Mouse (Mus musculus): ENCODE measurements around the gene Heatr1. TPM values are rescaled to one million over a fixed set of nuclear protein-coding genes. Genes with fewer than 3 reads are reported as not detected.

The Heatr1 gene
- polyA plus RNA-seq, 2 experiments = 10.9 to 13.5 TPM

- Histone ChIP-seq H3K4me2 (ENCODE audit: low read depth) (no peak overlapping the region), H3K9ac (replicated peaks) (no peak overlapping the region), H3K27me3 (ENCODE audit: control insufficient read depth, insufficient read depth, low read length) (no peaks in the 10 kb centered on the region), H3K9me3 (ENCODE audit: control insufficient read depth, low read length) (no peaks in the 10 kb centered on the region), H3K4me1 (replicated peaks; ENCODE audit: control insufficient read depth in 2 of 2, insufficient read depth in 2 of 2, low read length in 1 of 2) (no peaks in the 10 kb centered on the region), H3K4me3 (ENCODE audit: insufficient read depth in 1 of 2, low read depth in 2 of 2, low read length in 2 of 2) (no peak overlapping the region), H3K36me3 (replicated peaks; ENCODE audit: control insufficient read depth, insufficient read depth, low read depth) (peaks cover 45% of the 10 kb centered on the region), H3K27ac (no peak overlapping the region)
- WGBS (ENCODE audit: insufficient replicate concordance) = 78% methylated on average over 9 of the region's 9 CpGs
- ATAC-seq (ENCODE audit: insufficient read depth) (no peak), DNase-seq (ENCODE audit: low read depth in 3 of 3, low spot score in 3 of 3) (no peak)
- TF ChIP-seq EP300 (IDR thresholded peaks at IDR 0.05; ENCODE audit: low read depth) (no peak), CTCF (IDR thresholded peaks at IDR 0.05; ENCODE audit: low read depth) (no peak)
Observed at GRCm38 (mm10) chr13:12420596-12420995, 25.8 kb downstream of the Heatr1 start.

- Histone ChIP-seq H3K9ac (replicated peaks) (no peak overlapping the region), H3K4me1 (replicated peaks; ENCODE audit: control insufficient read depth in 2 of 2, insufficient read depth in 2 of 2, low read length in 1 of 2) (no peaks in the 10 kb centered on the region), H3K9me3 (ENCODE audit: control insufficient read depth, low read length) (no peaks in the 10 kb centered on the region), H3K36me3 (replicated peaks; ENCODE audit: control insufficient read depth, insufficient read depth, low read depth) (peaks cover 28% of the 10 kb centered on the region), H3K4me2 (ENCODE audit: low read depth) (no peak overlapping the region), H3K27me3 (ENCODE audit: control insufficient read depth, insufficient read depth, low read length) (no peaks in the 10 kb centered on the region), H3K27ac (no peak overlapping the region), H3K4me3 (ENCODE audit: insufficient read depth in 1 of 2, low read depth in 2 of 2, low read length in 2 of 2) (no peak overlapping the region)
- ATAC-seq (ENCODE audit: insufficient read depth) (no peak), DNase-seq (ENCODE audit: low read depth in 3 of 3, low spot score in 3 of 3) (no peak)
- TF ChIP-seq CTCF (IDR thresholded peaks at IDR 0.05; ENCODE audit: low read depth) = no peak
- no peak for TF ChIP-seq EP300 (IDR thresholded peaks at IDR 0.05; ENCODE audit: low read depth)
- 81% methylated on average over 13 of the region's 13 CpGs for WGBS (ENCODE audit: insufficient replicate concordance)
Observed at GRCm38 (mm10) chr13:12428556-12428955, 33.7 kb downstream of the Heatr1 start.

GRCm38 (mm10) chr13:12433843-12434242, 39.0 kb downstream of the Heatr1 start:
- no peak overlapping the region for H3K4me3 ChIP-seq (ENCODE audit: insufficient read depth in 1 of 2, low read depth in 2 of 2, low read length in 2 of 2)
- no peak overlapping the region for H3K27ac ChIP-seq
- no peak for DNase-seq (ENCODE audit: low read depth in 3 of 3, low spot score in 3 of 3)
- ATAC-seq (ENCODE audit: insufficient read depth) = no peak
- H3K4me2 ChIP-seq (ENCODE audit: low read depth) = no peak overlapping the region
- H3K9ac ChIP-seq (replicated peaks) = no peak overlapping the region
- WGBS (ENCODE audit: insufficient replicate concordance) = 59% methylated on average over 5 of the region's 5 CpGs
- H3K4me1 ChIP-seq (replicated peaks; ENCODE audit: control insufficient read depth in 2 of 2, insufficient read depth in 2 of 2, low read length in 1 of 2) = no peaks in the 10 kb centered on the region
- TF ChIP-seq EP300 (IDR thresholded peaks at IDR 0.05; ENCODE audit: low read depth) = no peak
- TF ChIP-seq CTCF (IDR thresholded peaks at IDR 0.05; ENCODE audit: low read depth) = no peak
- no peaks in the 10 kb centered on the region for H3K27me3 ChIP-seq (ENCODE audit: control insufficient read depth, insufficient read depth, low read length)
- no peaks in the 10 kb centered on the region for H3K9me3 ChIP-seq (ENCODE audit: control insufficient read depth, low read length)
- peaks cover 43% of the 10 kb centered on the region for H3K36me3 ChIP-seq (replicated peaks; ENCODE audit: control insufficient read depth, insufficient read depth, low read depth)

- Histone ChIP-seq H3K27me3 (ENCODE audit: control insufficient read depth, insufficient read depth, low read length) (no peaks in the 10 kb centered on the region), H3K9ac (replicated peaks) (no peak overlapping the region), H3K4me2 (ENCODE audit: low read depth) (no peak overlapping the region), H3K4me3 (ENCODE audit: insufficient read depth in 1 of 2, low read depth in 2 of 2, low read length in 2 of 2) (no peak overlapping the region), H3K9me3 (ENCODE audit: control insufficient read depth, low read length) (no peaks in the 10 kb centered on the region), H3K27ac (no peak overlapping the region), H3K4me1 (replicated peaks; ENCODE audit: control insufficient read depth in 2 of 2, insufficient read depth in 2 of 2, low read length in 1 of 2) (no peaks in the 10 kb centered on the region), H3K36me3 (replicated peaks; ENCODE audit: control insufficient read depth, insufficient read depth, low read depth) (peaks cover 39% of the 10 kb centered on the region)
- DNase-seq (ENCODE audit: low read depth in 3 of 3, low spot score in 3 of 3) (no peak), ATAC-seq (ENCODE audit: insufficient read depth) (no peak)
- 89% methylated on average over 3 of the region's 3 CpGs for WGBS (ENCODE audit: insufficient replicate concordance)
- TF ChIP-seq CTCF (IDR thresholded peaks at IDR 0.05; ENCODE audit: low read depth) (no peak), EP300 (IDR thresholded peaks at IDR 0.05; ENCODE audit: low read depth) (no peak)
Observed at GRCm38 (mm10) chr13:12439586-12439985, 44.8 kb downstream of the Heatr1 start.

GRCm38 (mm10) chr13:12440813-12441212, 46.0 kb downstream of the Heatr1 start:
- TF ChIP-seq EP300 (IDR thresholded peaks at IDR 0.05; ENCODE audit: low read depth) (no peak), CTCF (IDR thresholded peaks at IDR 0.05; ENCODE audit: low read depth) (no peak)
- DNase-seq (ENCODE audit: low read depth in 3 of 3, low spot score in 3 of 3) (no peak), ATAC-seq (ENCODE audit: insufficient read depth) (no peak)
- H3K27ac ChIP-seq = no peak overlapping the region
- H3K9me3 ChIP-seq (ENCODE audit: control insufficient read depth, low read length) = no peaks in the 10 kb centered on the region
- H3K4me3 ChIP-seq (ENCODE audit: insufficient read depth in 1 of 2, low read depth in 2 of 2, low read length in 2 of 2) = no peak overlapping the region
- 75% methylated on average over 6 of the region's 6 CpGs for WGBS (ENCODE audit: insufficient replicate concordance)
- H3K4me2 ChIP-seq (ENCODE audit: low read depth) = no peak overlapping the region
- H3K9ac ChIP-seq (replicated peaks) = no peak overlapping the region
- H3K27me3 ChIP-seq (ENCODE audit: control insufficient read depth, insufficient read depth, low read length) = no peaks in the 10 kb centered on the region
- peaks cover 28% of the 10 kb centered on the region for H3K36me3 ChIP-seq (replicated peaks; ENCODE audit: control insufficient read depth, insufficient read depth, low read depth)
- no peaks in the 10 kb centered on the region for H3K4me1 ChIP-seq (replicated peaks; ENCODE audit: control insufficient read depth in 2 of 2, insufficient read depth in 2 of 2, low read length in 1 of 2)

Measured in liver, embryonic 14.5 days (tissue).